Mouse (Mus musculus) right cerebral cortex, postnatal 14 days (tissue): ENCODE data around the gene B3gnt2.

Experiments used
- DNase-seq: peaks from one replicate; pipeline ENCODE4 v3.0.0; 2022

The B3gnt2 gene

GRCm38 (mm10) chr11:22846960-22847731 is 13.6 kb downstream of the B3gnt2 start:
- no peak for DNase-seq

DNA sequence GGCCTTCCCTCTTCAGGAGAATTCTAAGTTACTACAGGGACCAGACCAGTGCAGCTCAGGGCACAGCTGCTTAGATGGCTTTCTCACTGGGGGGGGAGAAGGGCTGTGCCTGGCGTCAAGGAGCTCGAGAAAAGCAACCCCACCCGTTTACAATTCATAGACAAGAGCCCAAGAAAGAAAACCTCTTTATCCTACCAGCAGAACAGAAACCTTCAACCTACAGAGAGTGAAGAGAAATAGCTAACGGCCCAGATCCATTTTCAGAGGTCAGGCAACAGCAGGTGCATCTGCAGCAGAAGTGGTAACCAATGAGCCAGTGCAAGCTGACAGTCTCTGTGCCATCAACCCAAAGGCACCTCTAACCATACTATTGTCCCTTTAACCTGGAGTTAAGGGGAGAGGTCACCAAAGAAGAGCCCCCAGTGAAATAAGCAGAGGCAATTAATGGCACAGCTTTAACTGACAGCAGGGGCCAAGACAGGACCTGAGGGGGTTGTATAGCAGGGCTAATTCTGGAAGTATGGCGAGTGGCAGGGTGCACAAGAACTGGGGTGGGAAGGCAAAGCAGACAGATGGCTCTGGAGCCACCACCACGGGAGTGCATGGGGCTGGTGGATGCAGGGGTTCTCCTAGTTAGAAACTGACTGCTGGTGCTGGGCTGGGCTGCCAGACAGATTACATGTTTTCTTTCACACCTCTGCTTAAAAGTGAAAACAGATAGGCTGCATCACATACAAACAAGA is 14.5 kb downstream of the B3gnt2 start:
- no peak for DNase-seq

DNA sequence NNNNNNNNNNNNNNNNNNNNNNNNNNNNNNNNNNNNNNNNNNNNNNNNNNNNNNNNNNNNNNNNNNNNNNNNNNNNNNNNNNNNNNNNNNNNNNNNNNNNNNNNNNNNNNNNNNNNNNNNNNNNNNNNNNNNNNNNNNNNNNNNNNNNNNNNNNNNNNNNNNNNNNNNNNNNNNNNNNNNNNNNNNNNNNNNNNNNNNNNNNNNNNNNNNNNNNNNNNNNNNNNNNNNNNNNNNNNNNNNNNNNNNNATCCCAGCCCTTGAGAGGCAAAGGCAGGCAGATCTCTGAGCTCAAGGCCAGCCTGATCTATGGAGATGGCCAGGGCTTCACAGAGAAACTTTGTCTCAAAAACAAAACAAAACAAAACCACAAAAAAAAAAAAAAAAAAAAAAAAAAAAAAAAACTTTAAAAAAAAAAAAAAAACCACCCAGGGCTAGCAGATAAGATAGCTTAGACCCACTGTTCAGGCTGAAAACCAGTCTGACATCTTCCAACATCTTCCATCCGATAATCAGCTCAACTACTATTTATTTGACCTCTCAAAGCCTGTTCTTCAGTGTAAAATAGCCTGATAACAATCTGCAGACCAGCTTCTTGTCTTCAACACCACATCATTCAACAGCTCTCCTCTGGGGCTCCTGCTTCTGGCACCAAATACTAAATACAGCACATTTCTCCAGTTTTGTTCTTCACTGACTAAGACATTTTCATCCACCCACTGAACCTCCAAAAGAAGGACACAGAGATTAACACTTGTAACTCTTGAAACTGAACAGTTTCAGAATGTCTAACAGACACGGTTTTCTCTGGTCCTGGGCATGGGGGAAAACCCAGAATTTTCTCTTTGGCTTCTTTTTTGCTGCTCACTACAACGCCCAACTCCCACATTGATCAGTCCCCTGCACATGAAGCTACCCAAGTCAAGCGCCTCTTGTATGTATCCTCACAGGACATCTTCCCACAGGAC is 15.7 kb downstream of the B3gnt2 start:
- no peak for DNase-seq

DNA sequence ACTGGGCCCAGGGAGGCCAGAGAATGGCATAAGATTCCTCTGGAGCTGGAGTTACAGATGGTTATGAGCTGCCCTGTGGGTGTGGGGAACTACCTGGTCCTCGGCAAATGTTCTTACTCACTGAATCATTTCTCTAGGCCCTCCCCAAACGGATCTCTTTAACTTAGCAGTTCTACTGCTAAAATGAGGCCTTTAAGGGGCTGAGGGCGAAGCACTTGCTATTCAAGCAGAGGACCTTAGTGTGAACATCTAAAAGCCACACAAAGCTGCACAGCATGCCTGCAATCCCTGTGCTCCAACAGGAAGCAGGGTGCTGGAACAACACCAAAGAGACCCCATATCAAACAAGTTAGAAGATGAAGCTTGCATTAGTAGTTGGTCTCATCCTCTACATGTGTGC is 21.3 kb downstream of the B3gnt2 start:
- DNase-seq: no peak

DNA sequence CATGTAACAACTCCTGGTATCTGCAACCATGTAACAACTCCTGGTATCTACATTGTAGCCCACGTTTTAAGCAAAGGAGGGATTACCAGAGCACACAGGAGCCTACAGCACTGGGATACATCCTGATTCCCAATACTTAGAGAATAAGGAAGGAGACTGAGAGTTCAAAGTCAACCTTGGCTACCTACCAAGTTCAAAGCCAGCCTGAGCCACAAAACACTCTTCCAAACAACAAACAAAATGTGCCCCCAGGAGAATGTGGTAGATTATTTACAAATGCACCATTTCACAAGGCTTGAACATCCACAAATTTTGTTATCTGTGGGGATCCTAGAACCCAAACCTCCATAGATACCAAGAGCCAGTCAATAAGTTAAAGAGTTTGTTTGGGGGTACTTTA is 22.4 kb downstream of the B3gnt2 start:
- no peak for DNase-seq

DNA sequence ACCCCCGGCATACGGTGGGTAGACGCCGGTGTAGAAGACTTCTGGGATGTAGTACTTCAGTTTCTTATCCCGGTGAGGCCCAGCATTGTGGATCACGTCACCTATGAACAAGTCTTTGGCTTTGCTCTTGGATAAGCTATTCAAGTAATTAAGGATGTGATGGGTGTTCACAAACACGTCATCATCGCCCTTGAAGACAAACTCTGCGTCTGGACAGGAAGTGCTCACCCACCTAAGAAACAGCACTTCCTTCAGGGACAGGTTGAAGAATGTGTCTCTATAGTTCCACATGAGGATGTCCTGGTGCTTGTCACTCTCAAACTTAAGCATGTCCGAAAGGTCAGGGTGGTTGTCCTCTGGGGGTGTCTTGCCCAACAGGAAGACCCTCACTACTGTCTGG is 24.5 kb downstream of the B3gnt2 start:
- no peak for DNase-seq

GRCm38 (mm10) chr11:22832600-22832999 is 28.2 kb downstream of the B3gnt2 start:
- no peak for DNase-seq

- DNase-seq: no peak
Observed at GRCm38 (mm10) chr11:22831916-22832315, 28.8 kb downstream of the B3gnt2 start.

DNA sequence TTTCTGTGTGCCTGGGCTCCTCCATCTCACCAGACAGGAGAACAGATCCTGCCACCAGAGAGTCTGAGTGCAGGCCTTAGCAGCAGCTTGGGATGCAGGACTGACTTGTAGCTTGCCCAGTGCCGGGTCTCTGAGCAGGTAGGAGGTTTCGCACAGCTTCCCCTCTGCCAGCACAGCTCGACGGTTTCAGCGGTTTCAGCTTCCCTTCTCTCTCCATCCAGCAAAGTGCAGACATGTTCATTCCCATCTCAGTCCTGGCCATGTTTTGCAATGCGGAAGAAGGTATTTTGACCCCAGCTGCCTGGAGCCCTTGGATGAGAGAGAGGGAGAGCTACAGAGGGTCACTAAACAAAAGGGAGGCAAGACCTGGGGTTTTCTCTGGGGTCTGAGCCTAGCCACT is 30.1 kb downstream of the B3gnt2 start:
- DNase-seq: no peak

- no peak for DNase-seq
Observed at GRCm38 (mm10) chr11:22830179-22830611, 30.6 kb downstream of the B3gnt2 start.

- DNase-seq: no peak
Observed at GRCm38 (mm10) chr11:22828988-22829632, 31.7 kb downstream of the B3gnt2 start.

DNA sequence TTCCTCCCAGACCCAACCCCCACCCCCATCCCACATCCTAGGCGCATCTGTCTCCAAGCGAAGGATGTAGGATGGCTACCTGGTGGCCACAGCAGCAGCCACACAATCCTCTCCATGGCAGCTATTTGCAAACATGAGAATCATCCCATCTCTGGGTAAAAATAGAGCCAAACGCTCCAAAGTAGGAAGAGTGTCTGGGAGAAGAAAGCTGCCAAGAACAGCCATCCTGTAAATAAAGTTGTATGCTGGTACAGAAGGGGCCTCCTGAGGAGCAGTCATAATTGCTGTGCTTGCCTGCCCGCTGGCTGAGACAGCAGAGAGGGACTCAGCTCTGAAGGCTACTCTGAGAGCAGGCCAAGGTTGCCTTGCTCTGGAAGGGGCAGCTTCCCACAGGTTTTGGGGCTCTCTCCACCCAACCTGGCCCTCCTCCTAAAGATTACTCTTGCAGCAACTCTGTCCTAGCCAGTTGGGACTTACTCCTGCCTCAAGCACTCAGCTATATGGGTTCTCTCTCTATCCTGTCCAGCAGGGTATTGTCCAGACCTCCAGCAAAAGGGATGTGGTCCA is 33.2 kb downstream of the B3gnt2 start:
- no peak for DNase-seq

DNA sequence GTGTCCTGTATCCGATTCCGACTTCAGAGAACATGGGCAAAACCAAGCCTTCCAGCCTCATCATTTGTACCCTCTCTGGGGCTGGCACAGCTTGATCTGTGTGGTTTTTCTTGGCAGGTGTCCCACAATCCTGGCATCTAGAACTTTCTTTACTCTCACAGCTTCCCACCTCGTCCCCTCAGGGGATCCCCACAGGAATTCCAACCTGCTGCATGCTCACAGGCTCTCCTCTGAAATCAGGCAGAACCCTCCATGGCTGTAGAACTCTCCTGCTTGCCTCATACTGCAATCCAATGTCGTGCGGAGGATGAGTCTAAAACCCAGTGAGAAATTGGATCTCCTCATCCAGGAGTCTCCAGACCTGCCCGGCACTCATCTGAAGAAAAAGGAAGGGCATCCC is 34.1 kb downstream of the B3gnt2 start:
- DNase-seq: no peak

DNA sequence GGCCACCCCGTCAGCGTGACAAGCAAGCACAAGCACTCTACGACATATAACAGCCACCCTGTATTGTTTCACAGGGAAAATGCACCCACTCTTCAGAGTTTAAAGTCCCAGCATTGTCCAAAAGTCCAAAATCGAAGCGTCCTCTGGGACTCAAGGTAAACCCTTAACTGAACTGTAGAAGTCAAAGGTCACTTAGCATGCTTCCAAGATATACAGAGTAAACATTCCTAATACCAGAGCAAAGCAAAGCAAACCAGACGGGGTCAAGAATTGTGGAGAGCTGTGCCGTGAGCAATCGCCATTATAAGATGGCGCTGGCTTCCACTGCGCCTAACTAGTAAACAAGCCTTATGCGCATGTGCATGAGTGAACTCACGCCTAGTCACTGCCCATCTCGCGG is 34.7 kb downstream of the B3gnt2 start:
- DNase-seq: no peak

DNA sequence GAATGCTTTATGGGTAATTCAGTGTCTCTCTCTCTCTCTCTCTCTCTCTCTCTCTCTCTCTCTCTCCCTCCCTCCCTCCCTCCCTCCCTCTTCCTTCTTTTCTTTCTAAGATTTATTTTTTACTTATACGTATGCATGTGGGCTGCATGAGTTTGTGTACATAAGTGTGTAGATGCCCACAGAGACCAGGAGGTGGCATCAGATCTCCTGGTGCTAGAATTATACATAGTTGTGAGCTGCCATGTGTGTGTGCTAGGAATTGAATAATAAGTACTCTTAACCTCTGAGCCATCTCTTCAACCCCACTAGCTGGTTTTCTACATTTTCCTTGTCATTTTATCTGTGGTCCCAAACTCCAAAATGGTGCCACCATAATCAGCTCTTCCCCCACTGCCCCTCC is 35.2 kb downstream of the B3gnt2 start:
- no peak for DNase-seq

DNA sequence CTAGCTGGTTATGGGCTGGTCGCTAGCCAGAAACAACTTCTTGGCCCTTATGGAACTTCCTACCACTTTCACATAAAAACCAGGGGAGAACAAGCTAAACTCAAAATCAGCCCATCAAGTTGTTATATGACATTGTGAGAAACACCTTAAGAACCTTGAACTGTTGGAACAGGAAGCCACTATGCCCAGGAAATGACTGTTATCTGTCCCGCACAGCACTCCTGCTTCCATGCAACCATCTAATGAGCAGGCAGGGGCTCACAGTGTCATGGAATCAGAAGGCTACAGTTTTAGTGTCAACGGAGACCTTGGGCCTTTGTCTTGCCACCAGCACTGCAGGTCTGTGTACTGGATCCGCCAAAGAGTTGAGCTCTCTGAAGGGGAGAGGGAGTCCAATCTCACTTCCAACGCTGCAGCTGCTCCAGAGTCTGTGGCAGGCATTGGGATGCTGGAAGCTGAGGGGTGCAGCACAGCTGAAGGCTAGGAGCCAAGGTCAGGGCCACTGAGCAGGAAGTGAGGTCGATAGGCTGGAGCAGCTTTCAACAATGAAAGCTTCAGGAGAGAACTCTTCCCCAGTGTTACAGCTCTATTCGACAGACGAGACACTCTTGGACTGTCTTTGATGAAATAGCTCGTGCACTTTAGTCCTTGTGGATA is 36.6 kb downstream of the B3gnt2 start:
- no peak for DNase-seq

DNA sequence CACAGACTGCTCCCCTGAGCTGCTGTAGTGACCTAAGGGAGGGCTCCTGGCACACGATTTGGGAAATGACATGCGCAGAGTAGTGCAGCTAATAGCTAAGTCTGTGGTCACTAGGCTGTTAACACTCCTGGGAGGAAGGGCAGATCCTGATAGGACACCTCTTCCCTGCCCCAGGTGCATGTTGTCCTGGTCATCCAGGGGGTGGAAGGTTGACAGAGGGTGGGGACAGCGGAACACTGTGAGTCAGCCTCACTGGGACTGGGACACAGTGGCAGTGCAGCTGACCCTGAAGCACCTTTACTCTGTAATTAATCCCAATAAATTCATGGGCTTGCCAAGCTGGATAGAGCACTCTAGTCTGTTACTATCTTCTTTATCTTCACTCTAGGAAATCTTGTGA is 39.5 kb downstream of the B3gnt2 start:
- DNase-seq: no peak

DNA sequence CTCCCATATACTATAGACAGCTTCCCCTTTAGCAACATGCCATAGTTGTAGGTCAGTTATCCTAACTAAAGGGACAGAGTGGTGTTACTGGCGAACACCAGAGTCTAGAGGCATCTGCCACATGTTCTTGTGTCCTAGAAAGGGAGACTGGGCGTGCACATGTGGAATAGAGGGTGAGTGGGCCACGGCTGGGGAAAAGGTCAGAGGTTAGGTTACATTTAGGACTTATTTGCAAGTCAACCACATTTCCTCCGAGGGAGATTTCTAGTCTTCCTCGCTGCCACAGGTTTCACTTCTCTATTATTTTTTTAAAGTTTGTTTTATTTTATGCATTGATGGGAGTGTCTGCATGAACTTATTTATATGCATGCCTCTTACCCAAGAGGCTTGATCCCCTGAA is 42.4 kb downstream of the B3gnt2 start:
- no peak for DNase-seq

GRCm38 (mm10) chr11:22815877-22816276 is 44.9 kb downstream of the B3gnt2 start:
- no peak for DNase-seq

DNA sequence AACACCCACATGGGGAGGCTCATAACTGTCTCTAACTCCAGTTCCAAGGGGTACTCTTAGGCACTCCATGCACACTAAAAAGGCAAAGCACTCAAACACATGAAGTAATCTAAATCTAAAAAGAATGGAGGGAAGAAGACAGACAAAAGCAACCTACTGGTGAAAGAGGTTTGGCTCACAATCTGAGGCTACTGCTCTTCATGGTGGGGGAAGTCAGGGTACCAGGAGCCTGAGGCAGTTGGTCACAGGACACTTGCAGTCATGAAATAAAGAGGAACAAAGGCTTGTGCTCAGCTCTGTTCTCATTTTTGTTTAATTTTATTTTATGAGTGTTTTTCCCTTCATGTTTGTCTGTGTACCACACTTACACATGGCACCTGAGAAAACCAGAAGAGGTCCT is 45.6 kb downstream of the B3gnt2 start:
- no peak for DNase-seq

DNA sequence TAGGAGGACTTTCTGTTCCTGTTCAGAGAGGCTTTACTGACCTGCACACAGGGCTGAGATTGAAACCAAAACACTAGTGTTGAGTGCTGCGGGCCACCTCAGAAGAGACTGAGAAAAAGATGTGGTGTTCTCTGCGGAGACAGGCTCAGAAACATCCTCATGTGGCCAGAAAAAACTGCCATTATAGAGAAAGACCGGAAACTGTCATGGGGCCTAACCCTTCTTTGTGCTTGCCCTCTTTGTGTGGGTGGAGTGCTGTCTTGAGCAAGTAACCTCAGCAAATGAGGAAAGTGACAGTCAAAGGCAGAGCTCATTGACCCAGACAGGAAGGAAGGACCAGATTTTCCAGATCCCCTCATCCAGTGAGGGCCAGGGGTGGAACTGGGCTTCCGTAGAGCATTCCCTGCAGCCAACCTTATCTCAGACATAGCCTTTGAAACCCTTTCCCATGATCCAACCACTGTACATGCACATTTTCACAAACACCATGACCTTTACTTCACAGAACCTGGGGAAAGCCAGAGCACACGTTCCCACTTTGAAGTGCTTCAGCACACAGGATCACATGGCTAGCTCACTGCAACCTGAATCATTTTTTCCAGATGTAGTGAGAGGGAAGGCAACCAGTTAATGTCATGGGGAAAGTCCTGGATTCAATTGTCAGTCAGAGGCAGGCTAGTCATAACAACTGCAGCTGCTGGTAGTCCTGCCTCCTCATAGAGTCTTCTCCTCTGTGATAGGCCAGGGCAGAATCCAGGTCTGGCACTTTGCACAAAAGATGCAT is 46.6 kb downstream of the B3gnt2 start:
- no peak for DNase-seq
